Mouse (Mus musculus) urinary bladder, postnatal 10 days (tissue): ENCODE results near the gene Tmem38a.

Source experiments
- DNase-seq: peaks from one replicate; pipeline ENCODE4 v3.0.0; 2022; ENCODE audit warnings: low spot score

Tmem38a gene

DNA sequence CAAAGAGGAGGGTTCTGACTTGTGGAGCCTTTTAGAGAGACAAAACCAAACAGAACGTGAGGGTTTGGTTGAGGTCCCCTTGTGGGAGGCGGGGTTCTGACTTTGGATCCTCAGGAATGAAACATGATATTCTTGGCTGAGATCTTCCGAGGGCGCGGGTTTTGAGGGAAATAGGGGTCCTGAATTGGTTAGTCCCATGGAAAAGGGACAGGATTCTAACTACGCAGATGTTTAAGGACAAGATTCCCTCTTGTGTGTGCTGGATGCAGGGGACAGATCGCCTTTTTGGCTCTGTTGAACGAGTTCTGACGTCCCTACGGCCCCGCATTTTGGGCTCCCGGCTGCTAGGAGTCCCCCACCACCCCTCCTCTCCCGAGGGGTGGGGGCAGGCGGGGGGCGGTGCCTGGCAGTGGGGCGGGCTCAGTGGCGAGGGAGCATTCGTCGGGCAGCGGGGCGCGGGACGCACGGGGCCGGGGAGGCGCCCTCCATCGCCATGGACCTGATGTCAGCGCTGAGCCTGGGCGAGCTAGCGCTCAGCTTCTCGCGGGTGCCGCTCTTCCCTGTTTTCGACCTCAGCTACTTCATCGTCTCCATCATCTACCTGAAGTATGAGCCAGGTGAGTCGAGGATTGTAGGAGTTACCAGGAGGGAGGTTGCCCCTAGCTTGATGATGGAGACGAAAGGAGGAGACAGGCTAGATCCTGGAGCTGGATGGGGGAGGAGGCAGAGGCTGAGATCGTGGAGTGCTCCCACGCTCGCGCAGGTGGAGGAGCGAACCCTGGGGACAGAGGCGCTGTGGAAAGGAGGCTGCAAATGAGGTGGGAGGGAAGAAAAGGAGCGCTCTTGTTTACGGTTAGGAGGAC, at the start of gene Tmem38a:
TSS of gene Tmem38a (plus strand) at position 445 of the 863 bp plus-strand sequence.
- DNase-seq, result peak; percentile 39

- DNase-seq, result no peak
Measured at GRCm38 (mm10) chr8:72532103-72532502, 39.8 kb upstream of the Tmem38a start.

DNA sequence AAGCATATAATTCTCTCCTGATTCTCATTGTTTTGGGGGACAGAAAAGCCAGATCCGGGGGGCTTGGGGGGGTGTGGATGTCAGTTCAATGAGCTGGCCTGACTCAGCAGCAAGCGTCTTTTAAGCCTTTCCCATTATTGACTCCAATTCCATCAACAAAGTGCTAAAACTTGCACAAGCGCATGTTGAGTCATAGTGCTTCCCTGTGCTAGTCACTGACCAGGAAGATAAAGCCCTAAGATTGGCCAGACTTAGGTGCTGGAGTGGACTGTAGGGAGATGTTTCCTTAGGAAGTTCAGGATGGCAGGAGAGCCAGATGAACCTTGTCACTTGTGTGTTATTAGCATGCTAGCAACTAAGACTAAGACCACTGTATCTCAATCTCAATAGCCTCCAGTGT, 37.0 kb upstream of the Tmem38a start:
- DNase-seq, result no peak

DNA sequence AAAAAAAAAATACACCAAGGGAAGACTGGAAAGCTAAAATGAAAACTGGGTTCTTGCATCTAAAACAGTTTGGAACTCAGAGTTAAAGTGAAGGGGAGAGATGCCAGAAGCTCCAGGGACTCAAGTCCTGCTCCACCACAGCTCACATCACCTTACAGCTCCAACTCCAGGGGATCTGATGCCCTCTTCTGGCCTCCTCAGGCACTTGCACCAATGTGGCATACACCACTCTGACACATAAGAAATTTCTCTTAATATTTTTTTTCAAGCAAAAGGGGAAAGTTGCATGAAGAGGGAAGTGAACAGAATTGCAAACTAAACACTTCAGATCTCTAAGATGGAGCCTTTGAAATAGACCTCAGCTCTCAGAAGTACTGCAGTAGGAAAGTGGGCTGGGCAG, 32.6 kb upstream of the Tmem38a start:
- DNase-seq, result no peak

DNA sequence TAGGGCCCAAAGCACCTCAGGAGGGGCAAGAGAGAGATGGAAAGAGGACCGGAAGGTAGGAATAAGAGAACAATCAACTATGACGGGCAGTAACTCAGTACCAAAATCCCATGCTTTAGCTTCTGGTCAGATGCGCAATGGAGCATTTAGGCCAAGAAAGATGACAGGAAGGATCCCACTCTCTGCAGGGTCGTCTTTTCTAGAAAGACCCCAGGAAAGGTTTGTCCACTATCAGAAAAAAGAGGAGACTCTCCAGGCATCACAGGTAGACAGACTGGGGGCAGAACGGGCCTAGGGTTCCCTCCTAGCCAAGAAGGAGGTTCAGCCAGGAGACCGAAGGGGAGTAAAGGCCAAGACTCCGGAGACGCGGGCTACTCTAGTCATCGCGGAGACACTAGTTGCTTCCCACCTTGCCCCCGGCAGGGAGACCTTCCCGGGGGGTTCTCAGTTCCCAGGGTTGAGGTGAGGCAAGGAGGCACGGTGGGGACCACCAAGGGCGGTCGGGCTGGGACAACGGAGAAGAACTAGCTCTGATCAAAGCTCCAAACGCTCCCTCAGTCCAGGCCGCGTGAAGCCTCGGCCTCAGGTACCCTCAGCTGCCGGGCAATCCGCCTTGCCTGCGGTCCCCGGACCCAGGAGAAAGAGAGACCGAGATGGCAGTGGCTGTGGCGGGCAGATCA, 24.6 kb upstream of the Tmem38a start:
- no peak for DNase-seq

DNA sequence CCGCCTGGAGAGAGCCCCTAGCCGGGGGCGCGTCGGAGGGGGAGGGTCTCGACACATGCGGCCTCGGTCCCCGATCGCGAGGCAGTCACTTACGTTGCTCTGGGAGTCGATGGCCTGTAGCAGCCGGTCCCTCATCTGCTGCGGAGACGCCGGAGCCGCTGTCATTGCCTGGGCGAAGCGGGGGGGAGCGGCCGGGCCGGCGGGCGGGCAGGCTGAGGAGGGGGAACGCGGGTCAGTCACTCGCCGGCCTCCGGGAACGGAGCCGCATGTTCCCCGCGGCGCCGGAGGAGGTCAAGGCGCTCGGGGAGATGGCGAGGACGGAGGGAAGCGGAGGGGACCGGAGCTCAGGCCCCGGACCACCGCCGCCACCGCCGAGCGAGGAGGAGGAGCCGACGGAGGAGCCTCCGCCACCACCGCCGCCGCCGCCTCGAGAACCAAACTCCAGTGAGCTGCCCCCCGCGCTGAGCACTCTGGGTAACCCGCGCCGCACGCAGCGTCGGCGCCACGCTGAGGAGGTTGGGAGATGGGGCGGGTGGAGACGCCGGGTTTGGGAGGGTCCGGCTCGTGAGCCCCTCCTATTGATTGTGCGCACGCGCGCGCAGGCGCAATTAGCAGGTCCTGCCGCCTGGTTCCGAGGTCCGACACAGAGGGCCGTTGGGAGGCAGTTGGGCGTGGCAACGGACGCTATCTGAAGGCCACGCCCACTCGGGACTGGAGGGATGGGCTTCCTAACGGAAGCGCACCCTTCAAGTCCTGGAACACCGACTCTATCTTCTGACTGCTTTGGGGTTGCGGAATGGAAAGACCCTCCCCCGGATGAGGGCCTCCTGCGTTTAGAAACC, 23.8 kb upstream of the Tmem38a start, which contains the start of gene Med26:
TSS of gene Med26 (minus strand) at position 469 of the 842 bp plus-strand sequence.
- peak; percentile 92 for DNase-seq

DNA sequence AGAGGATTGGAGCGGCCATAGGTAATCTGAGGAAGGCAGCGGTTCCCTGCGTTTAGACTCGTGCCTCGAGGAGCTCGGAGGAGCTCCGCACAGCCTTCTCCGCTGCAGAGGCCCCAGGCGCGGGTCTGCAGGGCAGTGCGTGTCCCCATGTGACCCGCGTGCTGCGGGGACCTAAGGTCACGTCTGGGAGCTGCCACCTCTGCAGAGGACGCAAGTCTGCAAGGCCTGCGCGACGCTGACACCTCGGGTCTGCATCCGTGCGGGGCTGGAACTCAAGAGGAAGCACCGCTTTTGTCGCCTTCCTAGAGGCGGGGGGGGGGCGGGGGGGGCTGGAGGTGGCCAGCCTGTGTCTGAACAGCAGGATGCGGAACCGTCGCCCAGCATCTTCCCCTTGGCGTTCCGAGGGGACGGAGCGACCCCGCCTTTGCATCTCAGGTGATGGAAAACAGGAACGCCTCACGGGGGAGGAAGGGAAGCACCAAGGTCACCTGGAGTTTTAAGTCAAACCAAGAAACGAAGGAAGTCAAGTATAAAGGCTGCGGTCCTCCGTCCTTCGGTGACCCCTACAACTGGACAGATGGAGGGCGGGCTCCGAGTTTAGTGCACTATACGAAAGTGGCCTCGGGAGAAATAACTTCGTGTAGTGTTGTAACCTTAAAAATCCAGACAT, 23.1 kb upstream of the Tmem38a start:
- no peak for DNase-seq

- DNase-seq, result no peak
Measured at GRCm38 (mm10) chr8:72549314-72549892, 22.5 kb upstream of the Tmem38a start.

DNA sequence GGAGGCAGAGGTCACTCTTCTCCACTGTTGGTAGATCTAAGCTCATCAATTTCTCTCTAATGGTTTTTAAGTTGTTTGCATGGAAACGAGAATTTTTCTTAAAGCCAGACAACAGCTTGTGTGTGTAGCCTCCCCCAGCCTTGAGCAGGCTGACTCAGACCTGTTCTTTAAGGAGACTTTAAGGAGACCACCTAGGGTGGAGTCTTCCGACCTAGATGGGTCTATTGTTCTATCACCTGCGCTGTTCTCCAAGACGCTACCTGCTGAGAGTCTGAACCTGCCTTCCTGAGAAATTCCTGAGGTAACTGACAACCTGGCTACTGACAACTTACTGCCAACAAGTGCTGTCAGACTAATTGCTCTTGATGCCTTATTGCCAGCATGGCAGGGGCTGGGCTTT, 16.1 kb upstream of the Tmem38a start:
- no peak for DNase-seq

DNA sequence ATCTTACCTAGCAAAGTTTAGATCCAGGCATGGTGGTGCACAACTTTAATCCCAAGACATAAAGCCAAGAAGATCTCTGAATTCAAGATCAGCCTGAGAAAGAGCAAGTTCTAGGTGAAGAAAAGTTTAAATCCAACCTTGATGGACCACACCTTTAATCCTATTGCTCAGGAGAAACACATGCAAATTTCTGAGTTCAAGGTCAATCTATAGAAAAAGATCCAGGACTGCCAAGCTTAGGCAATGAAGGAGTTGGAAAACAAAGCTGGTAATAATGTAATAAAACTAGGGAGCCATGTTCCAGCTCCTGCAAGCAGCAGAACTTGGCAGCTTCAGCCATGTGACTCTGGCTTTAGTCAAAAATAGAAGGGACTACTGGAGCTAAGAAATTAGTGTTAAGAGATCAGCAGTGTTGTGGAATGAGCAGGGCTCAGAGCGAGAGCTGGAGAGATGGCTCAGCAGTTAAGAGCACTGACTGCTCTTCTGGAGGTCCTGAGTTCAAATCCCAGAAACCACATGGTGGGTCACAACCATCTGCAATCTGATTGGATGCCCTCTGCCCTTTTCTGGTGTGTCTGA, 10.7 kb upstream of the Tmem38a start:
- no peak for DNase-seq

GRCm38 (mm10) chr8:72565970-72566369, 5.9 kb upstream of the Tmem38a start:
- DNase-seq, result no peak

DNA sequence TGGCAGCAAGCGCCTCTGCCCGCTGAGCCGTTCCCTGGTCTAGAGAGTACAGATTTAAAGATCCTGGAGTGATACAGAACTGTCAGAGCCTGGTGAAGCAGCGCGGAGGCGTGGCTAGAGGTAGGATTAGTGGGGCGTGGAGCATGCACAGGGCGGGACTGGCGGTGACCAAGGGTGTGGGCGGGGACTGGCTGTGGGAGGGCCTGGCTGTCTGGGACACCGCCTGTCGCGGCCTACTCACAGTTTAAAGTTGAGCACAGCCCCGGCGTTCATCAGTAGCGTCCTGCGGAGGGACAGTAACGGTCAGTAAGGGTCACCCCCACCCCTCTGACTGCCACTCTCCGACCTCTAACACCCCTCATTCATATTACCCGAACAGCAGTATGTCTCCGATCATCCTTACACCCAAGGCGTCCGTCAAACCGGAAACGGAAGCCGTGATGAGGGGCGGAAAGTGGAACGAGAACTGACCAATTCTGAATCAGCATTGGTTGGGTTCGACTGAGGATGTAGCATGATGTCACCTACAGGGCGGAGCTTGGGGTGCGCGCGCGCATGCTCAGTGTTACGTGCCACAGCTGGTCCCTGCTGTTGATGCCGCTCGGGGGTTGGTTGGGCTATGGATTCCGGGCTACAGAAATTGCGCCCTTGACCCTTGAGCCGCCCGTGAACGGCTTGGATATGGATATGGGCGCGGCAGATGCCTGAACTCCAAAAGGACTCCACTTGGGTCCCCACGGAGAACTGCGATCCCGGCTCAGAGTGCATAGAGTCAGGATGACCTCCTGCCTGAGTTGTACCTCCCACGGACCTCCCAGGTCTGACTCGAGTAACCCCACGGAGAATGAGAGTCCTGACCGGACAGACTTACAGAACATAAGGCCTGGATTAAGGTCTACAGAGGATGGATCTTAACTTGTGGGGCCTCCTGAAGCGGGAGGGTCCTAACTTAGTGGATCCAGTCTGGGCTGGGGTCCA, 933 bp upstream of the Tmem38a start, which contains the start of gene Smim7:
TSS of gene Smim7 (minus strand) at position 456 of the 978 bp plus-strand sequence.
- peak; percentile 90 for DNase-seq

- no peak for DNase-seq
Measured at GRCm38 (mm10) chr8:72572507-72572906, 652 bp downstream of the Tmem38a start.

DNA sequence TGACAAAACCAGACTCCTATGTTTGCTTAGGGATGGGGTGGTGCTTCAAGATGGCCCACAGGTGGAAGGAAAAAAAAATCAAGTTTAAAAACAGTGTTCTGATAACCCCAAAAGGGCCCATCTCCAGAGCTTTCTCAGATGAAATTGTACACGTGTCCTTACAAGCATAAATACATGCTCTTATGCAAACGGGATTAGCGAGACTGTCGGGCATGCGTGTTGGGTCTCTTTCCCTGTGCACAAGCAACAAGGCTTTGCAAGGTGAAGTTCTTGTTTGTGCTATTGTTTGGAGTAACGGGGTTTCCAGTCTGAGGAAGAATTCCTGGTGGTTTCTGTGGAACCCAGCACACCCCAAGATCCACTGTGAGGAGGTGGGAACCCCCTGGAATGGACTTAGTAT, 1.6 kb downstream of the Tmem38a start:
- no peak for DNase-seq

DNA sequence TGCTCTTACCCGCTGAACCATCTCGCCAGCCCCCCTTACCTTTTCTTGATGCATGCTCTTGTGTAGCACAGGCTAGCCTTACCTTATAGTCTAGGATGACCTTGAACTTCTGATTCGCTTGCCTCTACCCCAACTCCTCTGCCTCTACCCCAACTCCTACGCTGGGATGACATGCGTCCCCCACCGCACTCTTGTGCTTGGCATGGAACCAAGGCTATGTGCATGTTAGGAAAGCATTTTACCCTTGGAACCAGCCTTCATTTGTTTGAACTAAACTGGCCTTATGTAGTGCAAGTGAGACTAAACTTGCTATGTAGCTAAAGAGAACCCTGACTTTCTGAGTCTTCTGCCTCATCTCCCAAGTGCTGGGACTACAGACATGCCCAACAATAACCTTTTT, 4.1 kb downstream of the Tmem38a start:
- DNase-seq, result no peak

DNA sequence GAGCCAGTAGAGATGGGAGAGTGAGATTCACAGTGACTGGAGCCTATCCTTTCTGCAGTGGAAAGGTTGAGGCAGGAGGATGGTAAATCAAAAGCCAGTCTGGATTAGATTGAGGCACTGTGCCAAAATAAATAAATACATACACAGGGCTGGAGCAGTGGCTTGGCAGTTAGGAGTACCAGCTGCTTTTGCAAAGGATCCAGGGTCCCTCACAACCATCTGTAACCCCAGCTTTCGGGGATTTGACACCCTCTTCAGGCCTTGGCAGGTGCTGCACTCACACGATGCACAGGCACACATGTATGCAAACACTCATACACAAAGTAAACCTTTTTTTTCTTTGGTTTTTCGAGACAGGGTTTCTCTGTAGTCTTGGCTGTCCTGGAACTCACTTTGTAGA, 5.4 kb downstream of the Tmem38a start:
- no peak for DNase-seq

GRCm38 (mm10) chr8:72577941-72578340, 6.1 kb downstream of the Tmem38a start:
- no peak for DNase-seq

DNA sequence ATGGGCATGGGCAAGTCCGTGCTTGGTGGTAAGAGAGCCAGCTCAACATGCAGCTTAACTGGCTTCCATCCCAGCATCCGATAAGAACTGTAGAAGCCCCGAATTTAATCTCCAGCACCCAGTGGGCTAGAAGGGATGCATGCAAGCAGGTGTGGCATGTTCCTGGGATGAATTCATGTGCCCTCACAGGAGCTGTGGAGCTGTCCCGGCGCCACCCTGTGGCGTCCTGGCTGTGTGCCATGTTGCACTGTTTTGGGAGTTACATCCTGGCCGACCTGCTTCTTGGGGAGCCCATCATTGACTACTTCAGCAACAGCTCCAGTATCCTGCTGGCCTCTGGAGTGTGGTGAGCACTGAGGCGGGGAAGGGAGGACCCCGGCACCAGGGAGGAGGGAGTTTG, 7.5 kb downstream of the Tmem38a start:
- DNase-seq, result no peak

- DNase-seq, result no peak
Measured at GRCm38 (mm10) chr8:72583056-72583771, 11.4 kb downstream of the Tmem38a start.
